Mouse (Mus musculus) forebrain, embryonic 16.5 days (tissue): ENCODE measurements at regions not wholly inside any gene's neighbourhood (a gene's known extent, or its start where the extent isn't known, plus 50 kb on each side); places are given as distances from the start of the nearest gene placed in this dataset.

Source experiments
- ATAC-seq: fragments of 200-750 bp; cut with Nextera tagmentation; 2 replicates; pipeline ENCODE4 v1.8.0; 2017; ENCODE audit warnings: mild to moderate bottlenecking, moderate library complexity
- H3K27ac ChIP-seq: fragments of 300-500 bp; sonication (generic); 2 replicates; pipeline ENCODE4 v1.5.1; 2014; ENCODE audit warnings: low read length, control low read depth
- H3K27me3 ChIP-seq: fragments of 300-500 bp; sonication (generic); replicated peaks from 2 replicates; pipeline ENCODE4 v1.6.1; 2014; ENCODE audit warnings: low read length; ENCODE audit not compliant: control insufficient read depth, insufficient read depth
- H3K36me3 ChIP-seq: fragments of 300-500 bp; sonication (generic); 2 replicates; pipeline ENCODE4 v1.6.1; 2014; ENCODE audit not compliant: control insufficient read depth, insufficient read depth
- H3K4me1 ChIP-seq: fragments of 300-500 bp; sonication (generic); replicated peaks from 2 replicates; pipeline ENCODE4 v1.6.1; 2014; ENCODE audit warnings: low read length; ENCODE audit not compliant: control insufficient read depth, insufficient read depth
- H3K4me2 ChIP-seq: fragments of 300-500 bp; sonication (generic); 2 replicates; pipeline ENCODE4 v1.6.1; 2014; ENCODE audit warnings: mild to moderate bottlenecking, low read length, control low read depth
- H3K4me3 ChIP-seq: fragments of 300-500 bp; sonication (generic); replicated peaks from 2 replicates; pipeline ENCODE4 v1.5.1; 2014; ENCODE audit warnings: mild to moderate bottlenecking, low read length, control low read depth
- H3K9ac ChIP-seq: fragments of 300-500 bp; sonication (generic); replicated peaks from 2 replicates; pipeline ENCODE4 v1.6.1; 2014; ENCODE audit warnings: low read depth, low read length, control low read depth
- H3K9me3 ChIP-seq: fragments of 300-500 bp; sonication (generic); 2 replicates; pipeline ENCODE4 v1.6.1; 2016; ENCODE audit warnings: low read length; ENCODE audit not compliant: control insufficient read depth
- WGBS: fragments of 180-500 bp; shearing (Covaris S2); extraction: QIAGEN DNeasy Blood & Tissue Kit; methylation state at CpG from one replicate; pipeline ENCODE4 v1.1.7; 2014; 5-methylcytosine and 5-hydroxymethylcytosine counted together

DNA sequence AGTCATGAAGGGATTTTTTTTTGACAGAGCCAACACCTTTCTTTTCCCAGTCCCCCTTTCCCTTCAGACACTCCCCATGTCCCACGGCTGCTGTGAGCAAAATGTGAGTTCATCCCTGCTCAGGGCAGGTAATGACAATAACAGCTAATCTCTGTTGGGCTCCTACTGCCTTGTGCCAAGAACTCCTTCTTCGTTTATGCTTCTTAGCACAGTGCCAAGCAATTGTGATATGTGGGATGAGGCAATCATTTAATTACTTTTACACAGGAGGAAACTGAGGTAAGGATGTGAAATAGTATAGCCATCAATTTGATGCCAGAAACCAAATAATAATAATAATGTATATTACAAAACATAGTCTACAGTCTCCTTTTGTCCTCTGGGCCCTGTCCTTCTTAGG lies 185.9 kb downstream of the Gm826 start:
- no peak overlapping the region for H3K4me2 ChIP-seq
- no peak overlapping the region for H3K4me3 ChIP-seq
- no peak for ATAC-seq
- H3K27me3 ChIP-seq: no peaks in the 10 kb centered on the region
- WGBS: 56% methylated on average over 2 of the region's 2 CpGs
- no peak overlapping the region for H3K27ac ChIP-seq
- H3K4me1 ChIP-seq: no peaks in the 10 kb centered on the region
- H3K36me3 ChIP-seq: no peaks in the 10 kb centered on the region
- H3K9ac ChIP-seq: no peak overlapping the region
- H3K9me3 ChIP-seq: no peaks in the 10 kb centered on the region

DNA sequence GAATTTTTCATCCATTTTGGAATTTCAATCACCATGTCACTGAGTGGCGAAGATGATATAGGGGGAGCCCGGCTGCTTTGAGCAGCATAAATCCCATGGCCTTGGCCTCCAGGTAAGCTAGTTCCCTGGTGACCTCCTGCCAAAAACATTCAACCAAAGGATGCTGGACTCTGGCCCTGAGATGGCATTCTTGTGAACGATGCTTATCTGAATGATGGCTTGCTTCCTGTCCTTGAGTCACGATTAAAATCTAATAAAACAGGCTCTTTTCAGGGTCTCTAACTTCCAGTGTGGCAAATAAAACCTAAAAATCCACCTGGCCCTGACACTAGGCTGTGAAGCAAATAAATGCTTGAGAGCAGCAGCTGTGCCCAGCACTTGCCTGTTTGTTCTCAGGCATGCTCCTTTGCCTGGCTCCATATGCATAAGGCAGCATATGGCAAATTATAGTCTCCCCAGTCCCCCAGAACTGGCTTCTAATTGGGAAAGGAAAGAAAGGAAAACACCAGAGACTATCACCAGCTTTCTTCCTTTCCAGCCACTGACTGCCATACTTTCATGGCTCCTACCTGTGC lies 193.7 kb downstream of the Gm826 start:
- 0 out of 2 replicates have a peak, but pooled peaks cover 2% of the 10 kb centered on the region for H3K4me1 ChIP-seq
- no peak for ATAC-seq
- WGBS: 85% methylated on average over 4 of the region's 4 CpGs
- H3K9me3 ChIP-seq: no peaks in the 10 kb centered on the region
- no peak overlapping the region for H3K27ac ChIP-seq
- H3K9ac ChIP-seq: no peak overlapping the region
- no peaks in the 10 kb centered on the region for H3K36me3 ChIP-seq
- H3K4me2 ChIP-seq: no peak overlapping the region
- no peaks in the 10 kb centered on the region for H3K27me3 ChIP-seq
- no peak overlapping the region for H3K4me3 ChIP-seq

DNA sequence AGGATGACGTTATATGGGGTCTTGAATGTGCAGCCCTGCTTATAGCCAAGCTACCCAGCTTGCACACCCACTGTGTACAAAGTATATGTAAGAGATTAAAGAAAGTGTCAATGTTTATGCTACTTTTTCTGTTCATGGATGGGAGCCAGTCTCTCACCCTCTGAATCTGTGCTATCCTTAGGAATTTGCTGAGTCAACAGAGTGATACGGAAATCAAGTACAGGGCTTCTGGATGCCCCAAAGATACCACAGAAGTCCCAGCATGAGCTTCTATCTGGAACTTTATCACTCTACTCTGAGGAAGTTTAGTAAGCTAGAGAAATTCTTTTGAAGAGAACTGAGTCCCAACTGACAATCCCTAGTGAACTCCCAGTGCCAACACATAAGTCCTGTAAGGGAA lies 195.9 kb downstream of the Gm826 start:
- no peak overlapping the region for H3K4me2 ChIP-seq
- 82% methylated on average over 2 of the region's 2 CpGs for WGBS
- 0 out of 2 replicates have a peak, but pooled peaks cover 2% of the 10 kb centered on the region for H3K4me1 ChIP-seq
- no peaks in the 10 kb centered on the region for H3K27me3 ChIP-seq
- H3K36me3 ChIP-seq: no peaks in the 10 kb centered on the region
- H3K27ac ChIP-seq: no peak overlapping the region
- no peak overlapping the region for H3K9ac ChIP-seq
- H3K4me3 ChIP-seq: no peak overlapping the region
- ATAC-seq: no peak
- no peaks in the 10 kb centered on the region for H3K9me3 ChIP-seq

DNA sequence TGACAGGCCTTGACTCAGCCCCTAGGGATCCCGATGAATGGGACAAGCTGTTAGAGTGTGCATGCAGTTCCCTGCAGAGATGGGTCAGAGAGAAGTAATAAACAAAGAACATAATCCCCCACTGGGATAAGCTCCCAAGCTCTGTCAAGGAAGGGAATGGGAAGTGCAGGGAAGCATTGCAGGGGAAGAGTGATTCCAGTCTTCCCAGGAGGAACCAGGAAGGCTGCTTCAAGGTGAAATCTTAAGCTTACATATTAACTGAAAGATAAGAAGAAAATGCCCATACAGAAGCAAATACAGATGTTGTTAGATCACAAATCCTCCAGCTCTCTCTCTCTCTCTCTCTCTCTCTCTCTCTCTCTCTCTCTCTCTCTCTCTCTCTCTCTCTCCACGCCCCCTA lies 202.2 kb downstream of the Gm826 start:
- no peak overlapping the region for H3K4me2 ChIP-seq
- no peak for ATAC-seq
- no peak overlapping the region for H3K4me3 ChIP-seq
- WGBS: 28% methylated on average over 2 of the region's 2 CpGs
- no peaks in the 10 kb centered on the region for H3K27me3 ChIP-seq
- H3K9ac ChIP-seq: no peak overlapping the region
- no peaks in the 10 kb centered on the region for H3K36me3 ChIP-seq
- H3K27ac ChIP-seq: no peak overlapping the region
- no peaks in the 10 kb centered on the region for H3K4me1 ChIP-seq
- no peaks in the 10 kb centered on the region for H3K9me3 ChIP-seq

DNA sequence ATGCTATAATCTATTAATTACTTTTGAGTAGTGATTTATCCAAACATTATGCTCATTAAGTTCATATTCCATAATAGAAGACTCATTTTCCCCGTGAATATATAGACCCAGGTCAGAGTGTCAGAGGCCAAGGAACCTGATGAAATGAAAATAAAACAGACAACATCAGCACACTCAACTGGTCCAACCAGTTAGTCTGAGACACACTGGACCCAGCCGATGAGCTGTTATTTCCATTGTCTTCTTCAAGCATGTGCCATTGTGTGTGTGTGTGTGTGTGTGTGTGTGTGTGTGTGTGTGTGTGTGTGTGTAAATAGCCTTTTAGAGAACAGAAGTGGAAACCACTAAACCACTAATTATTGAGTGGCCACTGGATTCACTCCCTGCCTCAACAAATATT lies 202.6 kb downstream of the Gm826 start:
- H3K9me3 ChIP-seq: no peaks in the 10 kb centered on the region
- H3K9ac ChIP-seq: no peak overlapping the region
- ATAC-seq: no peak
- no peaks in the 10 kb centered on the region for H3K4me1 ChIP-seq
- no peaks in the 10 kb centered on the region for H3K27me3 ChIP-seq
- 58% methylated on average over 2 of the region's 2 CpGs for WGBS
- no peak overlapping the region for H3K27ac ChIP-seq
- H3K4me2 ChIP-seq: no peak overlapping the region
- no peaks in the 10 kb centered on the region for H3K36me3 ChIP-seq
- no peak overlapping the region for H3K4me3 ChIP-seq

DNA sequence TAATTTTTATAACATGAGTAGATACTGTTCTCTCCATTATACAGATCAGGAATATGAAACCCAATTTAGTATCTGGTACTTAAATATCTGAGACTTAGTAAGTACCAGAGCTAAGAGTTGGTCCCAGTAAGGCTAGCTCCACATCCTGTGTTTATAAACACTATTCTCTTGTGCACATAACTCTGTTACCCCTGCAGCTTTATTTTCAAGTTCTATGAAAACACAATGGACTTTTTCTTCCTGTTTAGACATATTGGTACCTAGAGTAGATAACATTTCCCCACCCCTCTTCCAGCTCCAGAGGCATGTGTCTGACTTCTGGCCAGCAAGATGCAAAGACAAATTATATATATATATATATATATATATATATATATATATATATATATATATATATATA lies 216.8 kb downstream of the Gm826 start:
- no peak for ATAC-seq
- Histone ChIP-seq H3K27me3 (no peaks in the 10 kb centered on the region), H3K4me3 (no peak overlapping the region), H3K27ac (no peak overlapping the region), H3K4me2 (no peak overlapping the region), H3K4me1 (no peaks in the 10 kb centered on the region), H3K36me3 (no peaks in the 10 kb centered on the region), H3K9ac (no peak overlapping the region), H3K9me3 (no peaks in the 10 kb centered on the region)

DNA sequence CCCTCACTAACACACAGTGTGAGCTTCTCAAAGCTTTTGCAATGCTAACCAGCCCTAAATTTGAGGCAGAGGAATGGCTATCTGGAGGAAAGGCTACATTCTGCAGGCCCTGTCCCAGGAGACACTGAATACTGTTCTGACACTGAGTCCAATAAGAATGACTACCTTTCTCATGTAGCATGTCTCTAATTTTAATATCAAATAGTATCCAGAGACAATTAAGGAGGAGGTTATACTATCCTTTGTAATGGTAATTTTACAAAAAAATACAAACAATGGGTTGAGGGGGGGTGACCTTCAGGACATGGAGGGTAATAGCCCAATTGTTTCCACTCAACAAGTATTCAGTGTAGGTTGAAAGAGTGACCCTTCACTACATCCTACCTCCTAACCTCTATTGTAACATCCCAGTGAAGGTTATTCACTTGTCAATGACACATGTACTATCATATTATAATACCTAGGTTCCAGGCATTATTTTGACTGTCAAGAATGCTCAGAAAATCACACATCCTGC lies 222.7 kb downstream of the Gm826 start:
- Histone ChIP-seq H3K27me3 (no peaks in the 10 kb centered on the region), H3K4me1 (no peaks in the 10 kb centered on the region), H3K9me3 (no peaks in the 10 kb centered on the region), H3K9ac (no peak overlapping the region), H3K36me3 (no peaks in the 10 kb centered on the region), H3K4me3 (no peak overlapping the region), H3K4me2 (no peak overlapping the region), H3K27ac (no peak overlapping the region)
- ATAC-seq: no peak

DNA sequence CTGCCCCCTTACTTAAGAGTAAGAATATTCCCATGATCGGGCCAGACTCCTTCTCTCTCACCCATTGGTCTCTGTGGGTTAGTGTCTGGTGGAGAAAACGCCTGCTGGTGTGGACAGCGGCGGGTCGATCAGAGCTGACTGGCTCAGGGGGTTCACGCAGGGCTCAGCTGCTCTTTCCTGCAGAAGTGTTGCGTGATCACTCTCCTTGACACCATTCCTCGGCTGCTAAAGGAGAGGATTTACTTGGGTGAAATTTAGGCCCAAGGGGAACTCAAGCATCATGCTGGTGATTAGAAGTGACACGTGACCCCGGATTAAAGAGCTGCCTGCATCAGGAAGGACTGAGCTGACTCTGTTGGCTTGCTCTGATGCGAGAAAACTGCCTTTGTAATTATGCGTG lies 240.9 kb downstream of the Gm826 start:
- WGBS: 26% methylated on average over 12 of the region's 12 CpGs
- no peak for ATAC-seq

DNA sequence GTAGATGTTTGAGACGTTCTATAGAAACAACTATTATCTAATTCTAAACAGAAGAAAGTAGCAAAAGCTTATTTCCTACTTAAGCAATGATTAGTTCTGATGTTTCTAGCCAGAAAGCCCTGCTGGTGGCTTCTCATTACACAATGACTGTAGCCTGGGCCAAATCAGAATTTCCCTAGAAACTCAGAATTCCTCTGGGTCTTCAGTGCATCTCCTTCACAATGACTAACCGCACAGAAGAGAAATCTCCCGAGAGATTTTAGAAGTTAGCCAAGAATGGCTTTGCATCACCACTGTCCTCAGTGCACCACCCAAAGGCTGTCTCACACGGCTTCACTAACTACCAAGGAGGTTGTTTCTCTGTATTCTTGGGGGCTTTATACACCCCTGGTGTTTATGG lies 248.0 kb downstream of the Gm826 start:
- Histone ChIP-seq H3K9ac (no peak overlapping the region), H3K36me3 (no peaks in the 10 kb centered on the region), H3K9me3 (no peaks in the 10 kb centered on the region), H3K4me2 (no peak overlapping the region), H3K4me1 (no peaks in the 10 kb centered on the region), H3K4me3 (no peak overlapping the region), H3K27ac (no peak overlapping the region), H3K27me3 (no peaks in the 10 kb centered on the region)
- ATAC-seq: no peak
- WGBS: 78% methylated on average over 4 of the region's 4 CpGs

More for the DNA sequence above, 240.9 kb downstream of the Gm826 start:
- H3K27me3 ChIP-seq: no peaks in the 10 kb centered on the region
- no peaks in the 10 kb centered on the region for H3K4me1 ChIP-seq
- H3K27ac ChIP-seq: no peak overlapping the region
- no peak overlapping the region for H3K4me2 ChIP-seq
- H3K4me3 ChIP-seq: no peak overlapping the region
- H3K36me3 ChIP-seq: no peaks in the 10 kb centered on the region
- no peak overlapping the region for H3K9ac ChIP-seq
- H3K9me3 ChIP-seq: no peaks in the 10 kb centered on the region

DNA sequence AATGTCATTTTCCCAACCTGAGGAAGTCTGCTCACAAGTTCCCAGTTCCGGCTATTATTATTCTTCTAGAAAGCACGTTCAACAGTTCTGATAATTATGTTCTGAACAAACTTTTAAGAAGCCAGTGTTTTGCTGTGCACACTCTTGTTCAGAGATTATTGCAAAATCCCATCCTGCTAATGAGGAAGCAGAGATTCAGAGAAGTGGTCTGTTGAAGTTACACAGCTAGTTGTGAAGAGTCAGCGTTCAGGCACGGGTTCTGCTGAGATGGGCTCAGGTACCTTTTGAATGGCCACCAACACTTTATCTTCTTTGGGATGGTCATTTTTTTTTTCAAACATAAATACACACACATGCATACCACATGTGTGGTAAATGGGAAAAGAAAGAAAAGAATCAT lies 250.3 kb downstream of the Gm826 start:
- no peaks in the 10 kb centered on the region for H3K9me3 ChIP-seq
- H3K4me1 ChIP-seq: no peaks in the 10 kb centered on the region
- no peak for ATAC-seq
- no peak overlapping the region for H3K27ac ChIP-seq
- no peak overlapping the region for H3K4me2 ChIP-seq
- no peak overlapping the region for H3K9ac ChIP-seq
- no peaks in the 10 kb centered on the region for H3K27me3 ChIP-seq
- H3K36me3 ChIP-seq: no peaks in the 10 kb centered on the region
- WGBS: 86% methylated on average over 4 of the region's 4 CpGs
- no peak overlapping the region for H3K4me3 ChIP-seq
